Mouse (Mus musculus) liver, adult 2 months (tissue): ENCODE data around the gene Cog1. TPM values are rescaled to one million over a fixed set of nuclear protein-coding genes. Genes with fewer than 3 reads are reported as not detected.

Source experiments
- DNase-seq: peaks from one replicate; pipeline ENCODE4 v3.0.0-alpha.2; 2011; ENCODE audit warnings: low read depth, low spot score; ENCODE audit errors: extremely low read depth
- H3K27ac ChIP-seq: fragments of 200-500 bp; replicated peaks from 2 replicates; pipeline ENCODE4 v1.5.1; 2012; ENCODE audit warnings: low read depth, mild to moderate bottlenecking, control low read depth, inconsistent platforms, low read length; ENCODE audit not compliant: insufficient read depth
- H3K27me3 ChIP-seq: fragments of 200-500 bp; 2 replicates; pipeline ENCODE4 v1.6.1; 2012; ENCODE audit warnings: mild to moderate bottlenecking, moderate library complexity, low read length, inconsistent platforms; ENCODE audit not compliant: control insufficient read depth, insufficient read depth
- H3K36me3 ChIP-seq: fragments of 200-500 bp; 2 replicates; pipeline ENCODE4 v1.6.1; 2012; ENCODE audit warnings: low read length, inconsistent platforms; ENCODE audit not compliant: control insufficient read depth, insufficient read depth
- H3K4me1 ChIP-seq: fragments of 200-500 bp; 2 replicates; pipeline ENCODE4 v1.6.1; 2011; ENCODE audit warnings: low read length; ENCODE audit not compliant: control insufficient read depth, insufficient read depth
- H3K4me3 ChIP-seq: fragments of 200-500 bp; 2 replicates; pipeline ENCODE4 v1.5.1; 2011; ENCODE audit warnings: low read depth, mild to moderate bottlenecking, control low read depth, low read length, moderate library complexity; ENCODE audit not compliant: insufficient read depth
- H3K79me2 ChIP-seq: fragments of 200-500 bp; 2 replicates; pipeline ENCODE4 v1.6.1; 2012; ENCODE audit warnings: inconsistent platforms, mild to moderate bottlenecking, low read length, moderate library complexity; ENCODE audit not compliant: control insufficient read depth, insufficient read depth
- H3K9ac ChIP-seq: fragments of 200-500 bp; 2 replicates; pipeline ENCODE4 v1.6.1; 2012; ENCODE audit warnings: low read depth, mild to moderate bottlenecking, control low read depth, inconsistent platforms, low read length
- CTCF ChIP-seq: fragments of 200-500 bp; IDR thresholded peaks from 2 replicates; pipeline ENCODE4 v1.5.1; 2011; ENCODE audit warnings: low read depth, low read length, control low read depth
- POLR2A ChIP-seq: fragments of 200-500 bp; IDR thresholded peaks from 2 replicates; pipeline ENCODE4 v1.6.1; 2011; ENCODE audit warnings: low read length, control low read depth; ENCODE audit not compliant: insufficient read depth; ENCODE audit errors: extremely low read depth
- WGBS: fragments of 180-500 bp; shearing (Covaris S2); methylation state at CpG from one replicate; pipeline ENCODE4 v1.1.7; 2018; 5-methylcytosine and 5-hydroxymethylcytosine counted together
- polyA plus RNA-seq: library from polyadenylated mRNA; depleted of rRNA; stranded (reverse); fragments of >200 nt; gene quantifications from 2 replicates; pipeline ENCODE4 v1.2.3, GENCODE M21; 2012; rRNA removed
- total RNA-seq: library from RNA; depleted of rRNA; stranded (reverse); fragments of >200 nt; gene quantifications from 2 replicates; pipeline ENCODE4 v1.2.3, GENCODE M21; 2014; rRNA removed

Cog1 gene
- 6.0 and 8.3 TPM in 2 replicates for total RNA-seq
- 14.6 and 17.7 TPM in 2 replicates for polyA plus RNA-seq

- no peaks in the 10 kb centered on the region for H3K27me3 ChIP-seq
- no peak for TF ChIP-seq CTCF
- no peak for TF ChIP-seq POLR2A
- H3K79me2 ChIP-seq = no peaks in the 10 kb centered on the region
- peak; percentile 13 for DNase-seq
- peak within 1 kb of the TSS; percentile 92 for H3K9ac ChIP-seq
- peaks cover 7% of the 10 kb centered on the region; the same call in 1 of the 2 replicates for H3K4me1 ChIP-seq
- H3K4me3 ChIP-seq = peak within 1 kb of the TSS; percentile 85
- H3K27ac ChIP-seq = peak within 1 kb of the TSS; percentile 72
- 47% methylated on average over 26 of the region's 26 CpGs for WGBS
- 0 out of 2 replicates have a peak, but pooled peaks cover 4% of the 10 kb centered on the region for H3K36me3 ChIP-seq
Measured at GRCm38 (mm10) chr11:113648690-113649352, at the start of gene Cog1. Gene Cog1 (plus strand): TSS chr11:113649169.

GRCm38 (mm10) chr11:113600526-113601245 lies 48.3 kb upstream of the Cog1 start:
- Histone ChIP-seq H3K4me3 (no peak overlapping the region), H3K27ac (no peak overlapping the region), H3K27me3 (no peaks in the 10 kb centered on the region), H3K9ac (no peak overlapping the region), H3K79me2 (no peaks in the 10 kb centered on the region), H3K4me1 (no peaks in the 10 kb centered on the region), H3K36me3 (no peaks in the 10 kb centered on the region)
- no peak for DNase-seq
- no peak for TF ChIP-seq CTCF
- no peak for TF ChIP-seq POLR2A
- WGBS = 51% methylated on average over 18 of the region's 18 CpGs

- no peaks in the 10 kb centered on the region for H3K36me3 ChIP-seq
- no peaks in the 10 kb centered on the region for H3K4me1 ChIP-seq
- TF ChIP-seq POLR2A (no peak), CTCF (no peak)
- H3K4me3 ChIP-seq = no peak overlapping the region
- no peak overlapping the region for H3K9ac ChIP-seq
- H3K79me2 ChIP-seq = no peaks in the 10 kb centered on the region
- H3K27me3 ChIP-seq = no peaks in the 10 kb centered on the region
- H3K27ac ChIP-seq = no peak overlapping the region
- no peak for DNase-seq
- 65% methylated on average over 12 of the region's 12 CpGs for WGBS
Measured at GRCm38 (mm10) chr11:113601616-113602343, 47.2 kb upstream of the Cog1 start.

- TF ChIP-seq CTCF (no peak), POLR2A (no peak)
- no peaks in the 10 kb centered on the region for H3K36me3 ChIP-seq
- H3K9ac ChIP-seq = no peak overlapping the region
- no peaks in the 10 kb centered on the region for H3K27me3 ChIP-seq
- no peak overlapping the region for H3K4me3 ChIP-seq
- no peak overlapping the region for H3K27ac ChIP-seq
- peaks cover 17% of the 10 kb centered on the region; the same call in 1 of the 2 replicates for H3K4me1 ChIP-seq
- WGBS = 98% methylated on average over 12 of the region's 12 CpGs
- no peak for DNase-seq
- H3K79me2 ChIP-seq = no peaks in the 10 kb centered on the region
Measured at GRCm38 (mm10) chr11:113607556-113607955, 41.4 kb upstream of the Cog1 start.

GRCm38 (mm10) chr11:113609581-113609980 lies 39.4 kb upstream of the Cog1 start:
- DNase-seq = peak; percentile 92
- peaks cover 17% of the 10 kb centered on the region; the same call in 1 of the 2 replicates for H3K4me1 ChIP-seq
- no peaks in the 10 kb centered on the region for H3K36me3 ChIP-seq
- TF ChIP-seq CTCF (no peak), POLR2A (no peak)
- H3K27me3 ChIP-seq = no peaks in the 10 kb centered on the region
- WGBS = 21% methylated on average over 5 of the region's 5 CpGs
- no peak overlapping the region for H3K4me3 ChIP-seq
- no peaks in the 10 kb centered on the region for H3K79me2 ChIP-seq
- H3K27ac ChIP-seq = peak overlapping the region; percentile 28
- H3K9ac ChIP-seq = no peak overlapping the region
